Mouse (Mus musculus) right cerebral cortex, postnatal 10 days (tissue): Measurements from ENCODE around the gene Adgrg1.
A peak's percentile ranks its signal among the peaks of the same experiment; 100 is the strongest.
"Not testable (repeated sequence)": the region's sequence is repeated elsewhere in the genome, so short reads cannot be mapped to it uniquely, and the experiment has no call there.

ENCODE experiments used
- DNase-seq, 2 experiments: peaks; one replicate each; pipeline ENCODE4 v3.0.0; 2021; ENCODE audit warnings: low spot score in 2 of 2

The Adgrg1 gene

DNA sequence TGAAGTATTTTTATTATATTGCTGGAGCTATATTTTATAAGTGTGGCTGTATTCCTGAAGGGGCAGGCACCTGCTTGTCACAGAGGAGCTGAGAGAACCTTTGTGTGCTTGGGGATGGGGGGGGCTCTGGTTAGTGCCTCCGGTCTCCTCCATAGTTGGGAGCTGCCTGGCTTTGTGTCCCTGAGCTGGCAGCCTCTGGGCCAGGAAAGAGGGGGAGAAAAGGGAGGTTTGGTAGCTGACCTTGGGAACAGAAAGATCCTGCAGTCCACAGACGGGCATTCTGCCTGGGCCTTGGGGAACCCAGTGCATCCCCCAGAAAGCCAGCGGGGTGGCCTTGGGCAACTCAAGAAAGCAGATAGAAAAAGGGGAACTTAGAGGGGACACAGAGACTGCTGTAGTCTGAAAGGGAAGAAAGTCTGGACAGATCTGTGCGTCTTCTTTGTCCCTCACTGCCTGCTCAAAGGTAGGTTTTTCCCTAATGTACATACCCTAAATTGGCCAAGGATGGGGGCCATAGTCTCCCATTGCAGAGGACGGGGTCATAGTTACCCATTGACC is 20.9 kb downstream of the Adgrg1 start:
- peak; percentile 76 for DNase-seq

DNA sequence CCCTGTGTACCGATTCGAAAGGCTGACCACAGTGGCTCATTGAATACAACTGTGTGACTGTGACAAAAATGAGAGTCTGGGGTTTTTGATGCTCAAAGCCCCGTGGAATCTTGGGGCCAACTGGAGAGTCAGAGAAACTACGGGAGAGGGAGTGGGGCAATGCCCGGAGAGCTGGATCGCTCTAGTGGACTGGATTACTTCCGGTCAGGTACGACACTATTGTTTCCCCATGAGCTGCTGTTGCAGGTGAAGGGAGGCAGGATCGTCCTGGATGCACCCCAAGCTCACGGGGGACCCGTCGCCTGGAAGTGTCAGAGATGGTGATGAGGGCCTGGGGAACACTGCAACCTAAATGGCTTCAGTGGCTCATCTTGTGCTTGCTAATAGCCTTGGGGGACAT is 21.5 kb downstream of the Adgrg1 start:
- no peak for DNase-seq

DNA sequence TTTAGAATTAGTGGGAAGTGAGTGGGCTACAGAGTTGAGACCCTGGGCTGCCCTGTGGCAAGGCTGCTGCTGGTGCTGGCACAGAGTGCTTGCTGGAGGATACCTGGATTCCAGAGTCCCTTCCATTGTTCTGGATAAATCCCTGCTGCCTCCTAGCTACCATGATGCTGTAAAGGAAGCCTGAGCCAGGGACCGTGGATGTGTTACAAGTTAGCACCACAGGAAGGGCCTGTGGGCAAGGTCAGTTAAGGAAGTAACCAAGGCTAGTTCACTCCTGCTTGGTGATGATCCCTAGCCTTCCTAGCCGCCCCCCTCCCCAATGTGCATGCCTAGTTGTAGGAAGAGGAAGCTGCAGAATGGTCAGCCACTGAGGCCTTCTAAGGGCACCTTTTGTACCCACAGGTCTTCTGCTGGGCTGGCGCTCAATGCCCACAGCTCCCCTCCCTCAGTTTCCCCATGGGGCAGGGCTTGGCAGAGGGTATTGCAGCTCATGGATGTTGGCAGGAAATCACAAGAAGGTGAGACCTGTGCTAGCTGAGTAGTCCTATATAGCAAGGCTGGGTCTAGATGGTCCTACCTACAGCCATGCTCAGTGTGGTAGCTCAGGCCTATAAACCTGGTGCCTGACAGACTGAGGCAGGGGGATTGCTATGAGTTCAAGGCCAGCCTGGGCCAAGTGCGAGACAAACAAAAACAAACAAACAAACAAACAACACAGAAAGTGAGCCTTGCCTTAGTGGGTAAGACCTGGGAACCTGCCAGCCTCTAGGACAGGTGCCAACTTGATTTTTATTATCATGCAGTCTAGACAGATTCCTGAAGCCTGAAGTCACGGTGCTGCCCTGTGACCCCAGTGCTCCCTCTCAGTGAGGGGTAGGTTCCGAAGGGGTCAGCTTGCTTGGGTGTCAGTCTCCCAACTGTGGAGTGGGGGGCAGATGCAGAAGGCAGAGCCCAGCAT is 22.6 kb downstream of the Adgrg1 start:
- DNase-seq, result peak; percentile 61

DNA sequence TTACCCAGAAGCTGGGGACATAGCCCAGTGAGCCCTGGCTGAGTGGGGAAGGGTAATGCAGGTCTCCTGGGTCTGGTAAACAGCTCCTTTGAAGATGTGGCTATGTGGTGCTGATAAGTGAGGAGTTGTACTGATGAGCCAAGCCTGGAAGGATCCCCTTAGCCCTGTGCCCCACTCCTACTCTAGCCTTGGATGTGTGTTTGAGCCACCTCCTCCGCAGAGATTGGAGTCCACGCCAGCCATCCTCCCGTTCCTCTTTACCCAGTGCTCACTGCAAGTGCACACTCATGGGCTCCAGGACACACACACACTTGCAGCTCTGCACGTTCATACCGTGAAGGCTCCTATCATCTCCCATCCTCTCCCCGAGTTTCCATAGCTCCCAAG is 23.3 kb downstream of the Adgrg1 start:
- no peak for DNase-seq

DNA sequence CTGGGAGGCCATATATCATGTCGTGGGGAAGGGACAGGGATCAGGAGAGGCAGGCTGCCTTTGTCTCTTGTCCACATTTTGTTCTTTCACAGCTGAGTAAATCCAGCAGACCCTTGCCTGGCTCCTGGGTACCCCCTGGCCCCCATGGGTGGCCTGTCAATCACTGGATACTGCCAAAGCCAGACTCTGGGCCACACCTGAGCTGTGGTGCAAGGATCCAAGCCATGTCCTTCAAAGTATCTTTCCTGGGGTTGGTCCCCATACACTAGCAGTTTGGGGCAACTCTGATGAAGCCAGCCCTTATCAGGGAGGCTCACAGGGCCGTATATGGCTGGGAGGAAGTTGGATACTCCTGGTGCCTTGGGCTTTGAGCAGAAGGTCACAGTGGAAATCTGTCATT is 23.9 kb downstream of the Adgrg1 start:
- no peak for DNase-seq

DNA sequence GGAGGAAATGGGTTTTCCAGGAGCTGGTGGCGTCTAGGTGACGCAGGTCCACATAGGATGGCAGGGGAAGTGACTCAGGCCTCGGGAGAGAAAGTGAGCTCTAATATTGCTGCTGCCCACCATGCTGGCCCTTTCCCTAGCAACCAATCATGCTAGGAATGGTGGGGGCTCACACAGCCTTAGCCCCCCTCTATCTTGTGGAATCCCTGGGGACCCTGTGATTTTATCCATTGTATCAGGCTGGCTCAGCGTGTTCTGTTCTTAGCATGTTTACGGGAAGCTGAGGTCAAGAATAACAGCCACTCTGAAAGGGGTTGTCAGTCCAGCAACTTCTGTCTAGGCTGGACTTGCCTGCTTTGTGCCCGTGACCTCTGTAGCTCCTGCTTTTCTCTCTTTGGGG is 24.5 kb downstream of the Adgrg1 start:
- no peak for DNase-seq

DNA sequence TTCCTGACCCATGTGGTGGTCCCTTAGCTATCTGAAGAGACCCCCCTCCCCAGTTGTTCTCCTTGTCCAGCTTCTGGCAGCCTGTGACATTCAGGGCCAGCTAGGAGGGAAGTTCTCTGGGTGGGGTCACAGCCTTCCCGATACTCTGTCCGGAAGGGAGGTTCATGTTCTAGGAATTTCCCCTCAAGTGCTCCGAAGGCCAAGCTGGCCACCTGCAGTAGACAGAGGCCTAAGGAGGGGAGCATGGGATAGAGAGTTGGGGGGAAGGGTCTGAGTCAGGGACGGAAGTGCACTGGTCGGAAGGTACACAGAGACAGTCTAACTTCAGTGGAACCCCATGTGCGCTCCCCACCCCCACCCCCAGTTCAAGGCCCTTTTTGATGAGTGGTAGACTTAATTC is 25.4 kb downstream of the Adgrg1 start:
- no peak for DNase-seq

DNA sequence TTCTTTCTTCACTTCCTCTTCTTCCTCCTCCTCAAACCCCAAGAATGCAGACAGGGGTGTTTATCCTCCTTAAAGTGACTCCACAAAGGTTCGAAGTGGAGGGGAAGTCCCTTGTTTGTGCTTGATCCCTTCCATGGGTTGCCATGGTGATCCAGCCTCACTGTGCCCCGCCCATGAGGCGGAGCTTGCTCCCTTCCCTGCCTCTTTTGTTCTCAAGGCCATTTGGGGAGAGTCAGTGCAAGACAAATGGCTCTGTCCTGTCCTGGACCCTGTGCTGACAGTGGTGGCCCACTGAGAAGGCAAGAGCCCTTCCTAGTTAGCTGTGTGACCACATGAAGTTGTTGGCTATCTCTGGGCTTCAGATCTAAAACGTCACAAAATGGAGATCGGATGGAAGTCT is 26.1 kb downstream of the Adgrg1 start:
- peak; percentile 70 to 78 for DNase-seq

DNA sequence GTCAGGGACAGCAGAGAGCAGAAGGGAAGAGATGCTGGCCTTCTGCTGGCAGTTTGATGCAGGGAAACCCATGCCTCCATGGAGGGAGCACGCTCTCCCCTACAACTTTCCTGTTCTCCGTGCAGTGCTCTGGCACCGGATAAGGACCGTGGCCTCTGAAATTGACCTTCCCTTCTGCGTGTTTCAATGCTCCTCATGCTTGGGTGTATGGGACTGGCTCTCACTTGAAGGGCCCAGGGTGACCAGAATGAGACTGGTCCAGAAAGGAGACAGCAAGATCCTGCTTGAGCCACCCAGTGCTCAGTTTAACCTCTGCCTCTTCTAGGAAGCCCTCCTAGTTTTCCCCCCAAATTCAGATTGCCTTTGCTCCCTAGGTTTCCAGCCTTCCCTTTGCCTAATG is 26.6 kb downstream of the Adgrg1 start:
- DNase-seq, result no peak

DNA sequence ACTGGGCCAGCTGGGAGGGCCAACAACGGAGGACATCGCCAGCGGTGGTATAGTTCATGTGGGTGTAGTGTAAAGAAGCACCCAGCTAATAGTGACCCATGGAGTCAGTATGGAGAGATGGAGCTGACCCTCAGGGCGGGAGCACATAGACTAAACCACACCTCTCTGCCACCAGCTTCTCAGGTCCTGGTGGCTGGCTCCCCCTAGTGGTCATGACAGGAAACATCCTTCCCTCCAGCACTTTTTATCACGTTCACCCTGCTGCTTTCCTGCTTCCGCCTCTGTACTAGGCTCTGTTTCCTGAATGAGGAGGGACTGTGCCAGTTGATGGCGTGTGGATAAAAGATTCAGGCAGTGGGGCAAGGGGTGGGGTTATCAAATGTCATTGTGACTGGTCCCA is 27.1 kb downstream of the Adgrg1 start:
- DNase-seq, result peak; percentile 81 to 86

DNA sequence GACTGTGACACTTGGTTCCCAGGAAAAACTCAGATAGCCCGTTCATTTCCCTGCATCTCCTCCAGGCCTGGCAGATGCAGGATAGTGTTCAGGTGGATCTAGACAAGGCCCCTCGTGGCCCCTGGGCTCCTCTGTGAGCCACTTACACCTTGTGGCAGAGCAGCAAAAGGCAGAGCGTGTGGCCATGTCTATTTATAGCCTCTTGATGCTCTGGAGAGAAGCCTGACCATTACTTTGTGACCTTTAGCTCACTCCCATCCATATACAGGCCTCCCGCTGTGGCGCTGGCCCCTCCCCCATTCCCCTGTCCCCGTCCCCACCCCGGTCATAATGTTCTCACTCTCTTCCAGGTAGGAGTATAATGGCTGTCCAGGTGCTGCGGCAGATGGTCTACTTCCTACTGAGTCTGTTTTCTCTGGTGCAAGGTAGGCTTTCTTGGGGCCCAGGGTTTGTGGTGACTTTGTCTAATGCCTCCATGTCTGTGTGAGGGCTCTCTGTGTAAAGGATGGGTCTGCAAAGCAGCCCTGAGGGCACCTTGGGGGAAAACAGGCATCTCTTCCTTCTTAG is 27.6 kb downstream of the Adgrg1 start:
- no peak for DNase-seq

DNA sequence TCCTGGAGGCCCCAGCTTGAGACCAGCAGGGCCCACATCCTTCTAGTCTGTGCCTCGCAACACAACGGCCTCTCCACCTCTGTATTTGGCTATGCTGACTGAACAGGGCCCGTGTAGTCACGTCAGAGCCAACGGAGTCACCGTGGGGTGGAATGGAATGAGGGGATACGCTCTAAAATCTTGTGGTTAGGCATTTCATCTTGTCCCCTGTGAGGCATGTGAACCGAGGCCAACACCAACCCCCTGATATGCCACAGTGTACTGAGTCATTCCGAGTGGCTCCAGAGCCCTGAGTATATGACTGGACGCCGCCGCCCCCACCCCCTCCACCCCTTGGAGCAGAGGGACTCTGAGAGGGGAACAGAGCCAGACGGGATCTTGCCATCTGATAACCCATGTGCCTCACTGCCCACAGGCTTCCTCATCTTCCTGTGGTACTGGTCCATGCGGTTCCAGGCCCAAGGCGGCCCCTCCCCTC is 37.9 kb downstream of the Adgrg1 start:
- no peak for DNase-seq

DNA sequence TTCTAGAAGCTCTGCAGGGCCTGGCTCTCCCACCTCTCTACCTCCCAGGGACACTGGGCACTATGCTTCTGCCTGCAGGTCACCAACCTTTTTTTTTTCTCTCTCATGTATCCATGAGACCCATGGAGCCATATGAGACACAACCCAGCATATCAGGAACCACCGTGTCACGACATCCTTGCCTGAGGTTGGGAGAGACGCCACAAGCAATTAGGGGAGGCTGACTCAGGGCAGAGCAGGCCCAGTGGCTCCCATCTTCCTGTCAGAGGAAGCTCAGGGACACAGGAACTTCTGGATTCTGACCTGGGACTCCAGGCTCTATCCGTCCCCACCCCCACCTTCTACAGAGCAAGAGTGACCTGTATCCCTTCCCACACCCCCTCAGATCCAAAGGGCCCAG is 41.3 kb downstream of the Adgrg1 start:
- DNase-seq, result no peak

DNA sequence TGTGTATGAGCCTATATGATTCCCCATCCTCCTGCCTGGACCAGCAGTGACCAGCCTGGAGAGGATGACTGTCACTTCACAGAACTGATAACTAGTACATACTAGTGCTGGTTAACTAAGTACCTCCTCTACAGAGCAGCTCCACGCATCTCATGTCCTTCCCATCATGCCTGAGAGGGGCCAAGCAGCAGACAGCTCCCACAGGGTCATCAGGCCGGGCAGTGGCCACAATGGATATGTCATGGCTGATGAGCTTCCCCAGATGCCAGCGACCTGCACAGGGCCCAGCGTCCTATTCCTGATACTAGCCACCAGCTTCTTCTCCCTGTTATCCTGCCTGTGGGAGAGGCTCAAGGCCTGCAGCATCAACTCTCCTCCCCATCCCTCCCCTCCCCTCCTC is 42.1 kb downstream of the Adgrg1 start:
- DNase-seq, result no peak

DNA sequence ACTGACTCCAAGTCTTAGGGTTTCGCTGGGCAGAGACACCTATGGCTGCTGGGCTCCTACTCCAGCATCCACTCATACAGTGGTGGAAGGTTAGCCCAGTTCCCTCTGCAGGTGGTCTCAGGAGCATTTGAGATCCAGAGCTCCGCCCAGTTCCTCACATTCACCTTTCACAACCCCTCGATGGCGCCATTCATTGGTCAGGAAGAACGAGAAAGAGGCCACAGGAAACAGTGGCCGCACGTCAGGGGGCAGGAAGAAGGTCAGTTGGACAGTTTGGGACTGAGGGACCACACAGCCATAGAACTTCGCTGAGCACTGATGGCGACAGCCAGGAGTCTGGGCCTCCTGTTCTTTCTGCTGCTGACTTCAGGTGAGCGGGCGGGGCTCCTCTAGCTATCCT is 42.9 kb downstream of the Adgrg1 start, which contains the start of gene Adgrg3:
TSS of gene Adgrg3 (plus strand) at position 242 of the 400 bp plus-strand sequence.
- no peak for DNase-seq

DNA sequence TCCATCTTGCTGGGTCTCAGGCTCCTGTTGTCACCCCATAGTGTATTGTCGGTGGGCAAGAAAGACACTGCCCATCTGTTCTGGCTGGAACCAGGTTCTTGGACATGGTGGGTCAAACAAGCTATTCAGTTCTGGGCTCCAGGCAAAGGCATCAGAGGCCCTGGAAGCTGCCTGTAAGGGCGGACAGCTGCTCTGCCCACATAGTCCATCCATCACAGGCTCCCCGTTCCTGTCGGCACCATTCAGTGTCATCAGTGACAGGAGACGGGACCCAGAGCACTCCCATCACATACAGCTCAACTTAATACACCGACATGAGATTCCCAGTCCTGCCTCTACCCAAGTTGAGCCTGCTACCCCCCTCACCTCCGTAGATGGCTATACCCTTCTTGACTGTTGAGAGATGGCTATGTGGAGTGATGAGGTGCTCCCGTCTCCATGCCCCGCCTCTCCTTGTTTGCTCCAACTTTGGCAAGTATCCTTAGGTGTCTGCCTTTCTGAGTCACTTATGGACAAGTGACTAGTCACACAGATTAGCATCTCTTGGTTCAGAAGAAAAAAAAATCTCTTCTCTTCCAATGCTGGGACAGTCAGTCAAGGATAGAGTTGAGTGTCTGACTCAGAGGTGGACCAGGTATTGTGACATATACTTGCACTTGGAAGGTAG is 43.6 kb downstream of the Adgrg1 start:
- DNase-seq, result no peak

DNA sequence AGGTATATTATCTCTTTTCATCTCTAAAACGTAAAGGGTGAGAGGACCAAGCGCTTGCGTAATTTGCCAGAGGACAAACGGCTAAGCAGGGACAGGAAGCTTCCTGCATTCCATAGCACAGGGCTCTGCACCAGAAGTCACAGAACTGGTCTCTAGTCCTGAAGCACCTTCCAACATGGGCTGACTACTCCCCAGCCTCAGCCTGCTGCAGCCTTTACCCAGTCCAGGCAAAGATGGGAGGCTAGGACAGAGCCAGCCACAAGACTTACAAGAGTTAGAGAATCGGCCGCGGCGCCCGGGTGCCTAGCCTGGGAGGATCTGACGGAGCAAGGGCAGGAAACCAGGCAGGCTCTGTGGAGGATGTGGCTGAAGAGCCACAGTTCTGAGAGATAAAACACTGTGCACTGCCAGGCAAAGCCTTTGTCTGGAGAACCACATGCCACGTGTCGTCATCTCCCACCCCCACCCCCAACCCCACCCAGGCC is 45.8 kb downstream of the Adgrg1 start:
- DNase-seq, result no peak

DNA sequence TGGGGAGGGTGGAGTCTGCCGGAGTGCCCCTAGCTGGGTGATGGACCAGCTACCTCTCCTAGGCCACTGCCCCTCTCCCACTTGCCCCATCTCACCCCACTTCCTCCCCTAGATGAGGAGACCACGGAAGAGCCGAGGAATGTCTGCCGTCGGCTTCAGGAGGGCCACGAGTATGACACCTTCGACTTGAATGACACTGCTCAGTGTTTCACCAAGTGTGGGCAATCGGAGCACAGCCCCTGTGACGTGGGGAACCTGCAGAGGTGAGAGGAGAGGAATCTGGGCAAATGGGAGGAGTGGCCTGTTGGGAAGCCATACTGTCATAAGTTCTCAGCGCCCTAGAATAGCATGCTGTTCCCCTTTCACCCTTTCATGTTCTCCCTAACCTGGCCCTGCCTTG is 46.3 kb downstream of the Adgrg1 start:
- no peak for DNase-seq

DNA sequence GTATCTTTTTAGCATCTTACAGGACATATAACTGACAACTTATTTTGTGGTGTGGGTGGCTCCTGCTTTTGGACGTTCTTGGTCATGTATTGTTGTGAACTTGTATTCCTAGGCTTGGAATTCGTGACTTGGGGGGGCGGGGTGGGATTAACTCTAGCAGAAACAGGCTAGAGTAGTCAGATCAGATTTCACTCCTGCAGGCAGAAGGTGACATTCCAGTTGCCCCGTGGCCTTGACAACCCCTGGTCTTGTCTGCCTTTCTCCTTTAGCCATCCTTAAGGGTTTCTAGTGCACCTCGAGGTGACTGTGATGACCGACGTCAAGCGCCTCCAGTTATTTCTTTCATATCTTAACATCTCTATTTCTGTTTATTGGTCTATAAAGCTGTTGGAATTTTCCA is 48.6 kb downstream of the Adgrg1 start:
- no peak for DNase-seq

DNA sequence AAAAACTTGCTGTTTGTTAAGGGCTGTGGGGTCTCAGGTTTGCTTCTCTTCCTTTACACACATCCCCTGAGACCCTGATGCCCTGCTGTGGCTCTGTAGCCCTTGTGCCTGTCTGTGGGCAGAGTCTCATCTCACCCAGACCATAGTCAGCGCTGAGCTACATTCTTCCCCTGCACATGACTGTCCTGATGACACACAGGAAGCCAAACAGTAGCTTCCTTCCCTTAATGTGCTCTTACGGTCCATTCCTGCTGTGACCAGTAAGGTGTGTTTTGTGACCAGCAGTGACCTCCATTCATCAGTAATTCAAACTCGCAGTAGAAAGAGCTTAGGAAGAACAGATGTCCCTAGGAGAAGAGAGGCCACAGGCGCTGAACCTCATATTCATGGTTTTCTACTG is 49.8 kb downstream of the Adgrg1 start:
- no peak for DNase-seq

DNA sequence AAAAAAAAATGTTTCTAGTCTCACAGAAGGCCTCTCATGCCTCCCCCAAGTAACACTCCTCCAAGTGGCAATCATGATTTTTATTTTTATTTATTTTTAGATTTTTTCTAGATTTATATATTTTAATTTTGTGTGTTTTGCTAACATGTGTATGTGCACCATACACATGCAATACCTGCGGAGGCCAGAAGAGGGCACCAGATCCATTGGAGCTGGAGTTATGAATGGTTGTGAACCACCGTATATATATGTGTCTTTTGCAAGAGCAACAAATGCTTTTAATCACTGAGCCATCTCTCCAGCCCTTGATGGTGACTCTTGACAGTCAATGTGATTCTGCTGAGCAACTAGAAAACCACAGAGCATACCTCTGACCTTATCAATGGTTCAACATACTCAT is 50.9 kb downstream of the Adgrg1 start:
- DNase-seq, result peak in 1 of 2 experiments; percentile 59

DNA sequence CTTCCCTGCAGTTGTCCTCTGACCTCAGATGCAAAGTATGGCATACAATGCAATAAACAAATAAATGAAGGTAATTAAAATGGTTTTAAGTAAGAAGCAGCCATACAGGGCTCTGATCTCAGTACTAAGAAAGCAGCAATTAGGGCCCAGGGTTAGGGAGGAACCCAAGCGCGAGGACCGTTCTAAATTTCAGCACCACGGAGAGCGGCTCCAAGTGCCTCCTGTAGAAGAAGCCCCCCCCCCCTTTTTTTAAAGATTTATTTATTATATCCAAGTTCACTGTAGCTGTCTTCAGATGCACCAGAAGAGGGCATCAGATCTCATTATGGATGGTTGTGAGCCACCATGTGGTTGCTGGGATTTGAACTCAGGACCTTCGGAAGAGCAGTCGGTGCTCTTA is 53.8 kb downstream of the Adgrg1 start:
- DNase-seq, result not testable (repeated sequence)
